Mouse (Mus musculus) lung, postnatal 0 days (tissue): ENCODE measurements around the gene Ptprq.

Experiments
- CTCF ChIP-seq: IDR thresholded peaks from 2 replicates; pipeline ENCODE4 v1.5.1; 2016; ENCODE audit warnings: antibody characterized with exemption, mild to moderate bottlenecking
- EP300 ChIP-seq: IDR thresholded peaks from 2 replicates; pipeline ENCODE4 v1.6.1; 2016; ENCODE audit warnings: antibody characterized with exemption, mild to moderate bottlenecking, control low read depth

DNA sequence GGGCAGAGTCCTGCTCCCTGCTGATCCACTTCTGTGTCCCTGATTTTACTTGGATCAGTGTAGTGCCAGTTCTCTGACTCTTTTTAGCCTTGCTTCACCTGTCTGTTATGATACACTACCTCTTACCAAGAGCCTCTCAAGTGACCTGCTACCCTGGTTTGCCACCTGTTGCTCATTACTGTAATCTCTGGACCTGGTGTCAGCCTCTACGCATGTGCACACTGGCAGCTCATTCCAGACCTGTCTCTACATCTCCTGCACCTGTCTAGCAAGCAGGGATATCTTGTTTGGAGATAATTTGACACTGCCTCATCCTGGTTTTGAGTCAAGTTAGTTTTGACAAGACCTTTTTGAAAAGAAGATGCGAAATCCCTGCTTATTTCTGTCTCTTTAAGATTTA lies 213.5 kb downstream of the Ptprq start:
- TF ChIP-seq CTCF (no peak), EP300 (no peak)
